Mouse (Mus musculus): ENCODE results near the gene Mapkapk3. TPM values are rescaled to one million over a fixed set of nuclear protein-coding genes. Genes with fewer than 3 reads are reported as not detected.

The Mapkapk3 gene
- polyA plus RNA-seq, 1 experiment: 5.1 TPM

GRCm38 (mm10) chr9:107296041-107296440 lies 6.4 kb upstream of the Mapkapk3 start:
- no peak for TF ChIP-seq CTCF (IDR thresholded peaks at IDR 0.05; ENCODE audit: extremely low read depth, insufficient read depth, low read length)
- TF ChIP-seq POLR2A (IDR thresholded peaks at IDR 0.05; ENCODE audit: extremely low read depth, insufficient read depth, low read length): no peak
- peak overlapping the region; percentile 71 for H3K4me3 ChIP-seq (ENCODE audit: insufficient read depth, low read length)
- no peak overlapping the region for H3K27ac ChIP-seq (ENCODE audit: insufficient read depth, low read length)
- peaks cover 4% of the 10 kb centered on the region; the same call in 1 of the 2 replicates for H3K4me1 ChIP-seq (ENCODE audit: control insufficient read depth, insufficient read depth, low read length)

GRCm38 (mm10) chr9:107296016-107296040 lies 6.2 kb upstream of the Mapkapk3 start, which contains the start of gene Cish:
Gene Cish, plus strand, starts transcription at chr9:107296026.
- H3K4me1 ChIP-seq (ENCODE audit: control insufficient read depth, insufficient read depth, low read length): peaks cover 4% of the 10 kb centered on the region; the same call in 1 of the 2 replicates
- peak within 1 kb of the TSS; percentile 71 for H3K4me3 ChIP-seq (ENCODE audit: insufficient read depth, low read length)
- H3K27ac ChIP-seq (ENCODE audit: insufficient read depth, low read length): no peak within 1 kb of the TSS
- TF ChIP-seq POLR2A (IDR thresholded peaks at IDR 0.05; ENCODE audit: extremely low read depth, insufficient read depth, low read length): no peak
- no peak for TF ChIP-seq CTCF (IDR thresholded peaks at IDR 0.05; ENCODE audit: extremely low read depth, insufficient read depth, low read length)

GRCm38 (mm10) chr9:107295616-107296015 lies 5.9 kb upstream of the Mapkapk3 start:
- no peak overlapping the region; the same call in 1 of the 2 replicates for H3K4me3 ChIP-seq (ENCODE audit: insufficient read depth, low read length)
- H3K4me1 ChIP-seq (ENCODE audit: control insufficient read depth, insufficient read depth, low read length): peaks cover 4% of the 10 kb centered on the region; the same call in 1 of the 2 replicates
- H3K27ac ChIP-seq (ENCODE audit: insufficient read depth, low read length): no peak overlapping the region
- no peak for TF ChIP-seq POLR2A (IDR thresholded peaks at IDR 0.05; ENCODE audit: extremely low read depth, insufficient read depth, low read length)
- no peak for TF ChIP-seq CTCF (IDR thresholded peaks at IDR 0.05; ENCODE audit: extremely low read depth, insufficient read depth, low read length)

GRCm38 (mm10) chr9:107294249-107294648 lies 4.6 kb upstream of the Mapkapk3 start:
- peaks cover 4% of the 10 kb centered on the region; the same call in 1 of the 2 replicates for H3K4me1 ChIP-seq (ENCODE audit: control insufficient read depth, insufficient read depth, low read length)

GRCm38 (mm10) chr9:107290897-107291296 lies 1.2 kb upstream of the Mapkapk3 start:
- Histone ChIP-seq H3K4me1 (ENCODE audit: control insufficient read depth, insufficient read depth, low read length) (peaks cover 4% of the 10 kb centered on the region; the same call in 1 of the 2 replicates), H3K4me3 (ENCODE audit: insufficient read depth, low read length) (no peak overlapping the region), H3K27ac (ENCODE audit: insufficient read depth, low read length) (no peak overlapping the region)
- TF ChIP-seq CTCF (IDR thresholded peaks at IDR 0.05; ENCODE audit: extremely low read depth, insufficient read depth, low read length): peak; percentile 98
- TF ChIP-seq POLR2A (IDR thresholded peaks at IDR 0.05; ENCODE audit: extremely low read depth, insufficient read depth, low read length): no peak

More at GRCm38 (mm10) chr9:107294249-107294648, 4.6 kb upstream of the Mapkapk3 start:
- Histone ChIP-seq H3K4me3 (ENCODE audit: insufficient read depth, low read length) (no peak overlapping the region), H3K27ac (ENCODE audit: insufficient read depth, low read length) (no peak overlapping the region)
- TF ChIP-seq CTCF (IDR thresholded peaks at IDR 0.05; ENCODE audit: extremely low read depth, insufficient read depth, low read length): peak; percentile 89
- no peak for TF ChIP-seq POLR2A (IDR thresholded peaks at IDR 0.05; ENCODE audit: extremely low read depth, insufficient read depth, low read length)

- no peak for TF ChIP-seq CTCF (IDR thresholded peaks at IDR 0.05; ENCODE audit: extremely low read depth, insufficient read depth, low read length)
- TF ChIP-seq POLR2A (IDR thresholded peaks at IDR 0.05; ENCODE audit: extremely low read depth, insufficient read depth, low read length): no peak
- no peak overlapping the region; the same call in 1 of the 2 replicates for H3K4me3 ChIP-seq (ENCODE audit: insufficient read depth, low read length)
- no peaks in the 10 kb centered on the region for H3K4me1 ChIP-seq (ENCODE audit: control insufficient read depth, insufficient read depth, low read length)
- no peak overlapping the region for H3K27ac ChIP-seq (ENCODE audit: insufficient read depth, low read length)
These were observed 966 bp downstream of the Mapkapk3 start for GRCm38 (mm10) chr9:107288711-107289110.

- no peak overlapping the region for H3K4me3 ChIP-seq (ENCODE audit: insufficient read depth, low read length)
- no peaks in the 10 kb centered on the region for H3K4me1 ChIP-seq (ENCODE audit: control insufficient read depth, insufficient read depth, low read length)
- no peak overlapping the region for H3K27ac ChIP-seq (ENCODE audit: insufficient read depth, low read length)
- TF ChIP-seq CTCF (IDR thresholded peaks at IDR 0.05; ENCODE audit: extremely low read depth, insufficient read depth, low read length) (no peak), POLR2A (IDR thresholded peaks at IDR 0.05; ENCODE audit: extremely low read depth, insufficient read depth, low read length) (no peak)
These were observed 1.5 kb downstream of the Mapkapk3 start for GRCm38 (mm10) chr9:107288105-107288650.

DNA sequence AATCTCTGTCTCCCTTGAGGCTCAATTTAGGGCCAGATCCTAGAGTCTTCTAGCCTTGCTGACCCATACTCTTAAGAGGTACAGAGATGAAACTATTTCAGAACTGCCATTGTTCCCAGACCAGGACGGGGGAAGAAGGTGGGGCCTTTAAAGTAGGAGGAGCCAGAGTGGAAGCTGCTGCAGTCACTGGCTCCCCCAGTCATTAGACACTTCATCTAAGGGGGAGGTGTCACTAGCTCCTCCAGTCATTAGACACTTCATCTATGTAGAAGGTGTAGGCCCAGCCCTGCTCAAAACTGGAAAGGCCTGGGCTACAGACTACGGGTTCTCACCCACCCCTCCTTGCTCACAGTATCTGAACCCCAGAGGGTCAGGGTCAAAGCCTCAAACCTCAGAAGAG lies 2.4 kb downstream of the Mapkapk3 start:
- no peak for TF ChIP-seq CTCF (IDR thresholded peaks at IDR 0.05; ENCODE audit: extremely low read depth, insufficient read depth, low read length)
- TF ChIP-seq POLR2A (IDR thresholded peaks at IDR 0.05; ENCODE audit: extremely low read depth, insufficient read depth, low read length): no peak
- Histone ChIP-seq H3K4me3 (ENCODE audit: insufficient read depth, low read length) (no peak overlapping the region), H3K4me1 (ENCODE audit: control insufficient read depth, insufficient read depth, low read length) (no peaks in the 10 kb centered on the region), H3K27ac (ENCODE audit: insufficient read depth, low read length) (no peak overlapping the region)

DNA sequence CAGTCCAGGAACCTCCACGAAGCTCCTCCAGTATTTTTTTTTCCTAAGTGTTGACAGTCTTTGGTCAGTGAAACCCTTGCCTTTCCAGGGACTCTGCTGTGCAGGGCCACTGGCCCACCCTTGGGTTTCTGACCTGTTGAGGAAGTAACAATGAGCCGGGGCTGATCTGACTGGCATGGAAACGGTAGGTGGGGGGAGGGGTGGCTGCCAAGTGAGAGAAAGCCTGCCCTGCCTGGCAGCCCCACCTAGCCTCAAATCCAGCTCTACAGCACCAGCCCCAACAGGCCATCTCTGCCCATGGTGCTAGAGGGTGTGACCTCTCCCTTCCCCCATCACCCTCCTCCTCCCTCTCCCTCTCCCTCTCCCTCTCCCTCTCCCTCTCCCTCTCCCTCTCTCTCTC lies 4.7 kb downstream of the Mapkapk3 start:
- Histone ChIP-seq H3K27ac (ENCODE audit: insufficient read depth, low read length) (no peak overlapping the region), H3K4me1 (ENCODE audit: control insufficient read depth, insufficient read depth, low read length) (no peaks in the 10 kb centered on the region), H3K4me3 (ENCODE audit: insufficient read depth, low read length) (no peak overlapping the region)
- TF ChIP-seq CTCF (IDR thresholded peaks at IDR 0.05; ENCODE audit: extremely low read depth, insufficient read depth, low read length) (no peak), POLR2A (IDR thresholded peaks at IDR 0.05; ENCODE audit: extremely low read depth, insufficient read depth, low read length) (no peak)

DNA sequence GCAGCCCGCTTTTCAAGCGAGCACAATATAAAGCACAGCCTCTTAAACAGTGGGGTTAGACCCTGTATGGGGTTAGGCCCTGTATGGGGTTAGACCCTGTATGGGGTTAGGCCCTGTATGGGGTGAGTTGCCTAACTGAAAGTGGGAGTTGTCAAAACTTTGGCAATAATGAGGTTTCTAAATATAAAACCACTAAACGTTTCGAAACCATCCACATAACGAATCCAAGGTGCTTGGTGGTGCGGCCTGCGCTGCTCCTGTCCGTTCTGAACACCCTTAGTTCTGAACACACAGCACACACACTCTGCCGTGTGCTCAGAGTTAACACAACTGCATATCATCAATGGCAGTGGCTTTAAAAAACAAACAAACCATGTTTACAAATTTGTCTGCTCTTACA lies 6.7 kb downstream of the Mapkapk3 start:
- Histone ChIP-seq H3K4me1 (ENCODE audit: control insufficient read depth, insufficient read depth, low read length) (no peaks in the 10 kb centered on the region), H3K27ac (ENCODE audit: insufficient read depth, low read length) (no peak overlapping the region), H3K4me3 (ENCODE audit: insufficient read depth, low read length) (no peak overlapping the region)
- no peak for TF ChIP-seq CTCF (IDR thresholded peaks at IDR 0.05; ENCODE audit: extremely low read depth, insufficient read depth, low read length)

Measured in cortical plate, adult 2 months (tissue).